Mouse (Mus musculus): Measurements from ENCODE around the gene Fam53b. TPM values are rescaled to one million over a fixed set of nuclear protein-coding genes. Genes with fewer than 3 reads are reported as not detected.
A peak's percentile ranks its signal among the peaks of the same experiment; 100 is the strongest.

Fam53b gene
- polyA plus RNA-seq (2015; fragmentation: Nextera tagmentation; extraction: Ambion mirVana) = 30.5 and 37.7 TPM in 2 replicates

- peak; percentile 65 for DNase-seq (ENCODE audit: low spot score)
Measured at GRCm38 (mm10) chr7:132813416-132814088, at the start of gene Fam53b. Gene Fam53b, minus strand, starts transcription at chr7:132813886.

GRCm38 (mm10) chr7:132859042-132859958, 45.6 kb upstream of the Fam53b start, which contains the start of gene Abraxas2:
Gene Abraxas2, plus strand, starts transcription at chr7:132859225.
- peak; percentile 91 for DNase-seq (ENCODE audit: low spot score)

- DNase-seq (ENCODE audit: low spot score) = peak; percentile 13
Measured at GRCm38 (mm10) chr7:132858043-132858608, 44.4 kb upstream of the Fam53b start.

GRCm38 (mm10) chr7:132856083-132856482, 42.4 kb upstream of the Fam53b start:
- DNase-seq (ENCODE audit: low spot score) = no peak

GRCm38 (mm10) chr7:132853946-132854345, 40.3 kb upstream of the Fam53b start:
- DNase-seq (ENCODE audit: low spot score) = no peak

GRCm38 (mm10) chr7:132853361-132853760, 39.7 kb upstream of the Fam53b start:
- DNase-seq (ENCODE audit: low spot score) = no peak

- DNase-seq (ENCODE audit: low spot score) = peak; percentile 83
Measured at GRCm38 (mm10) chr7:132852173-132852844, 38.6 kb upstream of the Fam53b start, which contains the start of gene Eef1akmt2. Gene Eef1akmt2, minus strand, starts transcription at chr7:132852673.

- no peak for DNase-seq (ENCODE audit: low spot score)
Measured at GRCm38 (mm10) chr7:132843152-132843551, 29.5 kb upstream of the Fam53b start.

- no peak for DNase-seq (ENCODE audit: low spot score)
Measured at GRCm38 (mm10) chr7:132842455-132842854, 28.8 kb upstream of the Fam53b start.

- DNase-seq (ENCODE audit: low spot score) = no peak
Measured at GRCm38 (mm10) chr7:132841287-132841686, 27.6 kb upstream of the Fam53b start.

GRCm38 (mm10) chr7:132830955-132831354, 17.3 kb upstream of the Fam53b start:
- DNase-seq (ENCODE audit: low spot score) = no peak

- DNase-seq (ENCODE audit: low spot score) = no peak
Measured at GRCm38 (mm10) chr7:132824346-132825022, 10.8 kb upstream of the Fam53b start.

- DNase-seq (ENCODE audit: low spot score) = no peak
Measured at GRCm38 (mm10) chr7:132823832-132824231, 10.1 kb upstream of the Fam53b start.

- DNase-seq (ENCODE audit: low spot score) = no peak
Measured at GRCm38 (mm10) chr7:132820692-132821091, 7.0 kb upstream of the Fam53b start.

GRCm38 (mm10) chr7:132817056-132817455, 3.4 kb upstream of the Fam53b start:
- DNase-seq (ENCODE audit: low spot score) = no peak

GRCm38 (mm10) chr7:132816528-132816927, 2.8 kb upstream of the Fam53b start:
- no peak for DNase-seq (ENCODE audit: low spot score)

- DNase-seq (ENCODE audit: low spot score) = no peak
Measured at GRCm38 (mm10) chr7:132815081-132815480, 1.4 kb upstream of the Fam53b start.

- no peak for DNase-seq (ENCODE audit: low spot score)
Measured at GRCm38 (mm10) chr7:132814089-132814450, 384 bp upstream of the Fam53b start.

GRCm38 (mm10) chr7:132812619-132813415, 869 bp downstream of the Fam53b start:
- DNase-seq (ENCODE audit: low spot score) = no peak

Measured in thymus, postnatal 0 days (tissue).